Mouse (Mus musculus): Measurements from ENCODE around the gene Ddx6. TPM values are rescaled to one million over a fixed set of nuclear protein-coding genes. Genes with fewer than 3 reads are reported as not detected.
A peak's percentile ranks its signal among the peaks of the same experiment; 100 is the strongest.
"Not testable (repeated sequence)": the region's sequence is repeated elsewhere in the genome, so short reads cannot be mapped to it uniquely, and the experiment has no call there.

The Ddx6 gene
- polyA plus RNA-seq, 1 experiment from 2014 or later, result 14.6 TPM

DNA sequence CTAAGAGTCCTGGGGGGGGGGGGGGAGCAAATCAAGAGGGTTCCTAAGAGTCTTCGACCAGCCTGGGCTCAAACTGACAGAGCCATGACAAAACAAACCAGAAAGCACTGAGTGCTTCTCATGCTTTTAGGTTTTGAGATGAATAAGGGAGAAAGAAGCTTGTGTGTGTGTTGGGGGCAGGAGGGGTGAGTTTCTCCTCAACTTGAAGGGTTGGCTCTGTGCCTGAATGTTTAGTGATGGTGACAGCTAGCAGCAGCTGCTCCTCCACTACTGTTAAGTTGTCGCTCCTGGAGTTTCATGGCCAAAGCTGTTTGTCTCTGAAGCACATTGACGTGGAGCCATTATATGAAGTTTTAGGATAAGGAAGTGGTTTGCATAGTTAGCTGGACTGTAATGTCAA lies 16.4 kb downstream of the Ddx6 start:
- Histone ChIP-seq H3K4me2 (ENCODE audit: low read length) (no peak overlapping the region), H3K9ac (ENCODE audit: low read depth, low read length) (no peak overlapping the region), H3K27me3 (replicated peaks; ENCODE audit: control insufficient read depth, insufficient read depth, low read length) (no peaks in the 10 kb centered on the region), H3K27ac (ENCODE audit: low read depth, low read length) (no peak overlapping the region), H3K9me3 (ENCODE audit: control insufficient read depth, low read length) (no peaks in the 10 kb centered on the region), H3K36me3 (ENCODE audit: control insufficient read depth, insufficient read depth, low read length) (peaks cover 29% of the 10 kb centered on the region), H3K4me1 (ENCODE audit: control insufficient read depth, insufficient read depth, low read depth, low read length) (no peaks in the 10 kb centered on the region), H3K4me3 (ENCODE audit: low read length) (no peak overlapping the region)
- 52% methylated on average over 3 of the region's 3 CpGs for WGBS
- no peak for ATAC-seq

DNA sequence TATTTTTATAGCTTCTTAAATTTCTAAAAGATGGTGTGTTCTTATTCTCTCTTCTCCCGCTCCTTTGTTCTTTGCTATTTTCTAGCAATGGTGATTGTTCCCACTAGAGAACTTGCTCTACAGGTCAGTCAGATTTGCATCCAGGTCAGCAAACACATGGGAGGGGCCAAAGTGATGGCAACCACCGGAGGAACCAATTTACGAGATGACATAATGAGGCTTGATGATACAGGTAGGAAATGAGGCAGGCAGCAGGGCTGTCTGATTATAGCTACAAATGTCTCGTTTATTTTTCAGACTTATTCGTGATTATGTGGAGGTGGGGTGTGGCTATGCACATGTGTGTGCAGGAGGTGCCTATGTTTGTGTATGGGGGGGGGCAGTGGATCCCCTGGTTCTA lies 19.7 kb downstream of the Ddx6 start:
- Histone ChIP-seq H3K4me3 (ENCODE audit: low read length) (no peak overlapping the region), H3K27ac (ENCODE audit: low read depth, low read length) (no peak overlapping the region), H3K27me3 (replicated peaks; ENCODE audit: control insufficient read depth, insufficient read depth, low read length) (no peaks in the 10 kb centered on the region), H3K9ac (ENCODE audit: low read depth, low read length) (no peak overlapping the region), H3K36me3 (ENCODE audit: control insufficient read depth, insufficient read depth, low read length) (peaks cover 20% of the 10 kb centered on the region), H3K4me2 (ENCODE audit: low read length) (no peak overlapping the region), H3K4me1 (ENCODE audit: control insufficient read depth, insufficient read depth, low read depth, low read length) (no peaks in the 10 kb centered on the region), H3K9me3 (ENCODE audit: control insufficient read depth, low read length) (no peaks in the 10 kb centered on the region)
- no peak for ATAC-seq
- WGBS, result 74% methylated on average over 5 of the region's 5 CpGs

DNA sequence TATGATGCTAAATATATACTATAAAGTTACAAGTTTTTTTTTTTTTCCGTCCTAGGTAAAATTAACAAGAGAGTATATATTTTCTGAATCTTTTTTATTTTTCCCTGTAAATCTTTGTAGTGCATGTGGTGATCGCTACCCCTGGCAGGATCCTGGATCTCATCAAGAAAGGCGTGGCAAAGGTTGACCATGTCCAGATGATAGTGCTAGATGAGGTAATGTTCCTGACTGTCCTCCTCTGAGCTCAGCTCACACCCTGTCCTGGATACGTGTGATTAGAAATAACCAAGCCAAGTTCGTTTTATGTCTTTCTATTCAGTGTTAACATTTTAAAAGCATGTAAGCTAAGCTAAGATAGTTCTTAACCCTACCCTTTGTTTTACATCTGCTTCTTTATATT lies 21.6 kb downstream of the Ddx6 start:
- H3K4me1 ChIP-seq (ENCODE audit: control insufficient read depth, insufficient read depth, low read depth, low read length), result no peaks in the 10 kb centered on the region
- peaks cover 25% of the 10 kb centered on the region for H3K36me3 ChIP-seq (ENCODE audit: control insufficient read depth, insufficient read depth, low read length)
- H3K27ac ChIP-seq (ENCODE audit: low read depth, low read length), result no peak overlapping the region
- H3K9ac ChIP-seq (ENCODE audit: low read depth, low read length), result no peak overlapping the region
- no peaks in the 10 kb centered on the region for H3K9me3 ChIP-seq (ENCODE audit: control insufficient read depth, low read length)
- ATAC-seq, result no peak
- H3K4me2 ChIP-seq (ENCODE audit: low read length), result no peak overlapping the region
- 95% methylated on average over 5 of the region's 5 CpGs for WGBS
- H3K27me3 ChIP-seq (replicated peaks; ENCODE audit: control insufficient read depth, insufficient read depth, low read length), result no peaks in the 10 kb centered on the region
- no peak overlapping the region for H3K4me3 ChIP-seq (ENCODE audit: low read length)

DNA sequence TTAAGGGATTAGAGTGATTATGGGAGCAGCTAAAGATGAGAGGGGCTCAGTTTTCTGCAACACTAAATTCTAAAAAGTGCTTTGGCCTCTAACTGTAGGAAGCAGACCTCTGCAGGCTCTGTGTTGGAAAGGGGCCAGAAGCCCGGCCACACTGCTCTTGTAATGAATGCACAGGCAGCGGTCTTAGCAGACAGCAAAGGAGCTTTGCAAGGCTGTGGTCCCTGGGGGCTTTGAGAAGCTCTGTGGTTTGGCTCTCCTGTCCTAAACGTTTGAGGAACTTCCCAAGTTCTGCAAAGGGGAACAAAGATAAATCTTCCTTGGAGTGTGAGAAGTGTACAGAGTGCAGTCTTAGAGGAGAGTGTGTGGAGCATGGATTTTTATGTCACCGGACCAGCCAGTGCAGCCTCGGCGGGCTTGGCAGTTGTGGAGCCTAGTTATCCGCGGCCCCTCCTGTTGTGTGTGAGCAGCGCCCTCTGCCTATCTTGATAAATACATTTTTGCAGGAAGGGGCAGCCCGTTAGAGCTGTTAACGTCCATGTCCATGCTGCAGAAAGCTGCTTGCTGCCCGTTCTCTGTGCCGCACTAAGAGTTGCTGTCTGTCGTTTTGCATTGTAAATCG lies 33.0 kb downstream of the Ddx6 start:
- Histone ChIP-seq H3K4me1 (ENCODE audit: control insufficient read depth, insufficient read depth, low read depth, low read length) (no peaks in the 10 kb centered on the region), H3K27ac (ENCODE audit: low read depth, low read length) (no peak overlapping the region), H3K9me3 (ENCODE audit: control insufficient read depth, low read length) (no peaks in the 10 kb centered on the region), H3K4me3 (ENCODE audit: low read length) (no peak overlapping the region), H3K4me2 (ENCODE audit: low read length) (no peak overlapping the region), H3K36me3 (ENCODE audit: control insufficient read depth, insufficient read depth, low read length) (peaks cover 37% of the 10 kb centered on the region), H3K27me3 (replicated peaks; ENCODE audit: control insufficient read depth, insufficient read depth, low read length) (no peaks in the 10 kb centered on the region), H3K9ac (ENCODE audit: low read depth, low read length) (no peak overlapping the region)
- no peak; the same call in 1 of the 2 replicates for ATAC-seq
- WGBS, result 51% methylated on average over 15 of the region's 15 CpGs

DNA sequence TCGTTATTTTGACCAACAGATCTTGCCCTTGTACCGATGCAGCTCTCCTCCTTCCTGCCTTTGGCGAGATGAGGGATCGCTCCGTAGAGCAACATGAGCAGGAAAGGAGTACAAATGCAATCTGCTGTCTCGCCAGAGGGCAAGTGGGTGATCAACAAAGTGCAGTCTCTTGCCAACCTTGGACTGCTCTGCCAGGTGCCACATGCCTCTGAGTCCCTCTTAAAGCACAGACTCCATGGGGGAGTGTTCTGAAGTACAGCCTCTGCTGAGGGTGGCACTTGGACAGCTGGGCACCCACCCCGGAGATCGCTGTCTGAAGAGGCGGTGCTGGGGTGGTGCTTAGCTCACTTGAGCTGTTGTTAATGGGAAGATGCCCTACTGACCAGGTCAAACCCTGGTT lies 34.0 kb downstream of the Ddx6 start:
- not testable (repeated sequence) for H3K4me3 ChIP-seq (ENCODE audit: low read length); H3K9ac ChIP-seq (ENCODE audit: low read depth, low read length); H3K4me2 ChIP-seq (ENCODE audit: low read length); H3K9me3 ChIP-seq (ENCODE audit: control insufficient read depth, low read length); H3K27me3 ChIP-seq (replicated peaks; ENCODE audit: control insufficient read depth, insufficient read depth, low read length); H3K27ac ChIP-seq (ENCODE audit: low read depth, low read length); H3K4me1 ChIP-seq (ENCODE audit: control insufficient read depth, insufficient read depth, low read depth, low read length)
- WGBS, result 86% methylated on average over 9 of the region's 9 CpGs
- ATAC-seq, result 0 out of 2 replicates have a peak, but pooled peaks have one; percentile 42
- H3K36me3 ChIP-seq (ENCODE audit: control insufficient read depth, insufficient read depth, low read length), result peaks cover 32% of the 10 kb centered on the region

DNA sequence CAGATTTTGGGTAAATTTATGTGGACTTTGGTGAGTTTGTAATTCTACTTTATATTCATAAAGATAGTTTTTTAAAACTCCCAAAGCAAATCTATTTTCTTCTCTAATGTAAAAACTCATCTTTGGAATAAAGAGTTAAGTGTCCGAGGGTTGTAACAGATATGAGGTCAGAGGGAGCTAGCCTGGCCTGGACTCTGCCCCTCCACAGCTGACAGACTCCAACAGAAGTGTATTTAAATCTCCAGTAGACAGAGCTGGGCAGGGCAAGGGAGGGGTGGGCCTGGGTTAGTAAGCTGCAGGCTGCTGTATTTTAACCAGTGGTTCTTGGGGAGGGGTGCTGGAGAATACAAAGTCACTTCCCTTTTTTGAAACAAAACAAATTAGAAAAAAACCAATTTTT lies 35.3 kb downstream of the Ddx6 start:
- not testable (repeated sequence) for H3K4me3 ChIP-seq (ENCODE audit: low read length); H3K9me3 ChIP-seq (ENCODE audit: control insufficient read depth, low read length); H3K4me1 ChIP-seq (ENCODE audit: control insufficient read depth, insufficient read depth, low read depth, low read length); H3K27ac ChIP-seq (ENCODE audit: low read depth, low read length); H3K27me3 ChIP-seq (replicated peaks; ENCODE audit: control insufficient read depth, insufficient read depth, low read length); H3K9ac ChIP-seq (ENCODE audit: low read depth, low read length); ATAC-seq; H3K4me2 ChIP-seq (ENCODE audit: low read length)
- peaks cover 24% of the 10 kb centered on the region for H3K36me3 ChIP-seq (ENCODE audit: control insufficient read depth, insufficient read depth, low read length)
- 83% methylated on average over 1 of the region's 1 CpGs for WGBS

DNA sequence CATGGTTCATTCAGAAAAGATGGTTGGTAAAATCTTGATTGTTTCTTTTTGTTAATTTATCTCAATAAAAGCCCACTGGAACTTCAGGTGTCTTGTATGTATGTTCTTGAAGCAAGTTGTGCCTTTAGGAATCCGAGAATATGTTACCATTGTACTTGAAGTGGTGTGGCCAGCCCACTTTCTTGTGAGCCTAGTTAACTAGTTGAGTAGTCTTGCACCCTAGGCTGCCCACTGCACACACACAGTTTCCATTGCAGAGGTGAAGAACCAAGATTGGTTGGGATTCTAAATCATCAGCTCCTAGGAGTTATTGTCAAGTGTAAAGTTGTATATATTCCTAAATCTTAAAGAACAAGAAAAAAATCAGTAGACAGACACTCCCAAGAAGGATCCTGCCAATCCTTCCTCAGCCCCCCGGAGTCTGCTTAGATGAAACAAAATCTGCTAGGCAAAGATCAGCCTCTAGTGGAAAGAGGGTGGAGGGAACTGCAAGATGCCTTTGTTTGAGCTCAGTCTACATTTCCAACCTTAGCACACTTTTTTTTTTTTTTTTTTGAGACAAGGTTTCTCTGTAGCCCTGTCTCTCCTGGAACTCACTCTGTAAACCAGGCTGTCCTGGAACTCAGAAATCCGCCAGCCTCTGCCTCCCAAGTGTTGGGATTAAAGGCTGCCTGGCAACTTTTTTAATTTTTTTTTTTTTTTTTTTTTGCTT lies 36.1 kb downstream of the Ddx6 start:
- Histone ChIP-seq H3K36me3 (ENCODE audit: control insufficient read depth, insufficient read depth, low read length) (peaks cover 18% of the 10 kb centered on the region), H3K27me3 (replicated peaks; ENCODE audit: control insufficient read depth, insufficient read depth, low read length) (no peaks in the 10 kb centered on the region), H3K4me2 (ENCODE audit: low read length) (no peak overlapping the region), H3K4me1 (ENCODE audit: control insufficient read depth, insufficient read depth, low read depth, low read length) (no peaks in the 10 kb centered on the region), H3K9ac (ENCODE audit: low read depth, low read length) (no peak overlapping the region), H3K27ac (ENCODE audit: low read depth, low read length) (no peak overlapping the region), H3K4me3 (ENCODE audit: low read length) (no peak overlapping the region), H3K9me3 (ENCODE audit: control insufficient read depth, low read length) (no peaks in the 10 kb centered on the region)
- ATAC-seq, result no peak
- WGBS, result 85% methylated on average over 3 of the region's 3 CpGs

DNA sequence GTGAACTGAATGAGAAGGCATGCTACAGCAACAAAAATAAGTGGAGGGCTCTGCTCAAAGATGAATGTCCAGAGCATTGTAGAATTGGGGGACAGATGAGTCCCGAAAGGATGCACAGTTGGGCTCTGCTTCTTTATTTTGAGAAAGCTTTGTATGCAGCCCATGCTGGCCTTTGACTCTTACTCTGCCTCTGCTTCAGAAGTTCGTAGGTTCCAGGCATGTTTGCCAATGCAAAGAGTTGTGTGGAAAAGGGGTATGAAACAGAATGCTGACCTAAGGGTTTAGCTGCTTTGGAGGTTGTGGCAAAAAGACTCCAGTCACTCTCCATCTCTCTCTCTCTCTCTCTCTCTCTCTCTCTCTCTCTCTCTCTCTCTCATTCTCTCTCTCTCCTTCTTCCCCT lies 36.9 kb downstream of the Ddx6 start:
- H3K27me3 ChIP-seq (replicated peaks; ENCODE audit: control insufficient read depth, insufficient read depth, low read length), result no peaks in the 10 kb centered on the region
- H3K9ac ChIP-seq (ENCODE audit: low read depth, low read length), result no peak overlapping the region
- H3K27ac ChIP-seq (ENCODE audit: low read depth, low read length), result no peak overlapping the region
- no peaks in the 10 kb centered on the region for H3K9me3 ChIP-seq (ENCODE audit: control insufficient read depth, low read length)
- peaks cover 13% of the 10 kb centered on the region for H3K36me3 ChIP-seq (ENCODE audit: control insufficient read depth, insufficient read depth, low read length)
- no peaks in the 10 kb centered on the region for H3K4me1 ChIP-seq (ENCODE audit: control insufficient read depth, insufficient read depth, low read depth, low read length)
- 91% methylated on average over 2 of the region's 2 CpGs for WGBS
- no peak overlapping the region for H3K4me2 ChIP-seq (ENCODE audit: low read length)
- no peak overlapping the region for H3K4me3 ChIP-seq (ENCODE audit: low read length)
- ATAC-seq, result no peak

DNA sequence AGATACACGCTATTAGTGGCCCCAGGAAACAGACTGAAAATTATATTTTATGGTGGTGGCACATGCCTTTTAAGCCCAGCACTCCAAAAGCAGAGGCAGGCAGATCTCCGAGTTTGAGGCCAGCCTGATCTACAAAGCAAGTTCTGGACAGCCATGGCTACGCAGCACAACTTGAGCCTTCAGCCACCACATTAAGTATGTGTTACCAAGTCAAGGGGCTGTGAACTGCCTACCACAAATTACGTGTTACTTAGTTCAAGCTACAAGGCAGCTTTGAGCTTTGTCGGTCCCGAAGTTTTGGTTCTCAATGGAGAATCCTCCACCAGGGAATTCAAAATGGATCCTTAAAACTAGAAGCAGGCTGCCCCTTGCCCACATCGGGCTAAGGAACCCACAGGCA lies 38.4 kb downstream of the Ddx6 start:
- ATAC-seq, result no peak
- H3K36me3 ChIP-seq (ENCODE audit: control insufficient read depth, insufficient read depth, low read length), result peaks cover 6% of the 10 kb centered on the region
- WGBS, result 96% methylated on average over 7 of the region's 7 CpGs

More for the DNA sequence above, 38.4 kb downstream of the Ddx6 start:
- H3K9me3 ChIP-seq (ENCODE audit: control insufficient read depth, low read length), result no peaks in the 10 kb centered on the region
- no peak overlapping the region for H3K4me2 ChIP-seq (ENCODE audit: low read length)
- no peaks in the 10 kb centered on the region for H3K4me1 ChIP-seq (ENCODE audit: control insufficient read depth, insufficient read depth, low read depth, low read length)
- H3K27ac ChIP-seq (ENCODE audit: low read depth, low read length), result no peak overlapping the region
- H3K4me3 ChIP-seq (ENCODE audit: low read length), result no peak overlapping the region
- no peak overlapping the region for H3K9ac ChIP-seq (ENCODE audit: low read depth, low read length)
- no peaks in the 10 kb centered on the region for H3K27me3 ChIP-seq (replicated peaks; ENCODE audit: control insufficient read depth, insufficient read depth, low read length)
